Mouse (Mus musculus) kidney, embryonic 15.5 days (tissue): Measurements from ENCODE around the gene Lrch3. TPM values are rescaled to one million over a fixed set of nuclear protein-coding genes. Genes with fewer than 3 reads are reported as not detected.

Experiments used
- ATAC-seq: fragments of 200-750 bp; cut with Nextera tagmentation; replicated peaks from 2 replicates; pipeline ENCODE4 v1.8.0; 2017; ENCODE audit warnings: moderate TSS enrichment; ENCODE audit not compliant: low FRiP score
- H3K27ac ChIP-seq: fragments of 300-500 bp; sonication (generic); 2 replicates; pipeline ENCODE4 v1.5.1; 2015; ENCODE audit warnings: mild to moderate bottlenecking, inconsistent platforms
- H3K27me3 ChIP-seq: fragments of 300-500 bp; sonication (generic); 2 replicates; pipeline ENCODE4 v1.6.1; 2015; ENCODE audit warnings: inconsistent platforms
- H3K36me3 ChIP-seq: fragments of 300-500 bp; sonication (generic); 2 replicates; pipeline ENCODE4 v1.6.1; 2015; ENCODE audit warnings: inconsistent platforms
- H3K4me1 ChIP-seq: fragments of 300-500 bp; sonication (generic); 2 replicates; pipeline ENCODE4 v1.6.1; 2015; ENCODE audit warnings: inconsistent platforms
- H3K4me2 ChIP-seq: fragments of 300-500 bp; sonication (generic); 2 replicates; pipeline ENCODE4 v1.6.1; 2015; ENCODE audit warnings: moderate library complexity, mild to moderate bottlenecking, inconsistent platforms
- H3K4me3 ChIP-seq: fragments of 300-500 bp; sonication (generic); replicated peaks from 2 replicates; pipeline ENCODE4 v1.5.1; 2015; ENCODE audit warnings: mild to moderate bottlenecking, inconsistent platforms
- H3K9ac ChIP-seq: fragments of 300-500 bp; sonication (generic); 2 replicates; pipeline ENCODE4 v1.6.1; 2015; ENCODE audit warnings: mild to moderate bottlenecking, inconsistent platforms
- H3K9me3 ChIP-seq: fragments of 300-500 bp; sonication (generic); replicated peaks from 2 replicates; pipeline ENCODE4 v1.6.1; 2016; ENCODE audit warnings: inconsistent platforms
- WGBS: fragments of 180-500 bp; shearing (Covaris S2); methylation state at CpG from one replicate; pipeline ENCODE4 v1.1.7; 2015; ENCODE audit warnings: mixed read lengths; 5-methylcytosine and 5-hydroxymethylcytosine counted together
- polyA plus RNA-seq: library from polyadenylated mRNA; unstranded; fragments of >200 nt; fragmentation: Nextera tagmentation; extraction: Ambion mirVana; gene quantifications from 2 replicates; pipeline ENCODE4 v1.2.1, GENCODE M21; 2015

Gene Lrch3
- polyA plus RNA-seq, 1 experiment from 2014 or later = 25.9 TPM

- ATAC-seq = no peak
Observed at GRCm38 (mm10) chr16:32878972-32879926, 34.7 kb upstream of the Lrch3 start.

GRCm38 (mm10) chr16:32881538-32881937 is 32.4 kb upstream of the Lrch3 start:
- Histone ChIP-seq H3K4me2 (no peak overlapping the region), H3K4me1 (peaks cover 20% of the 10 kb centered on the region), H3K9me3 (no peaks in the 10 kb centered on the region), H3K4me3 (no peak overlapping the region), H3K36me3 (peaks cover 24% of the 10 kb centered on the region), H3K27ac (no peak overlapping the region), H3K27me3 (no peaks in the 10 kb centered on the region), H3K9ac (no peak overlapping the region)
- ATAC-seq = no peak
- WGBS = 73% methylated on average over 7 of the region's 7 CpGs

More at GRCm38 (mm10) chr16:32878972-32879926, 34.7 kb upstream of the Lrch3 start:
- Histone ChIP-seq H3K27me3 (no peaks in the 10 kb centered on the region), H3K4me1 (peaks cover 24% of the 10 kb centered on the region), H3K9ac (peak overlapping the region; percentile 23), H3K4me2 (peak overlapping the region; percentile 72), H3K27ac (peak overlapping the region; percentile 91), H3K36me3 (peaks cover 7% of the 10 kb centered on the region), H3K4me3 (peak overlapping the region; percentile 70), H3K9me3 (no peaks in the 10 kb centered on the region)
- WGBS = 77% methylated on average over 14 of the region's 14 CpGs

- Histone ChIP-seq H3K4me3 (no peak overlapping the region), H3K4me2 (no peak overlapping the region), H3K27me3 (no peaks in the 10 kb centered on the region), H3K4me1 (no peaks in the 10 kb centered on the region), H3K9ac (no peak overlapping the region), H3K36me3 (peaks cover 74% of the 10 kb centered on the region), H3K9me3 (no peaks in the 10 kb centered on the region), H3K27ac (no peak overlapping the region)
- no peak for ATAC-seq
- whole genome bisulfite sequencing = 91% methylated on average over 7 of the region's 7 CpGs
Observed at GRCm38 (mm10) chr16:32887996-32888395, 25.9 kb upstream of the Lrch3 start.

- Histone ChIP-seq H3K9ac (no peak overlapping the region), H3K27ac (no peak overlapping the region), H3K4me3 (no peak overlapping the region), H3K4me1 (no peaks in the 10 kb centered on the region), H3K36me3 (peaks cover 77% of the 10 kb centered on the region), H3K9me3 (no peaks in the 10 kb centered on the region), H3K27me3 (no peaks in the 10 kb centered on the region), H3K4me2 (no peak overlapping the region)
- ATAC-seq = no peak
- 50% methylated on average over 2 of the region's 2 CpGs for WGBS
Observed at GRCm38 (mm10) chr16:32889881-32890280, 24.0 kb upstream of the Lrch3 start.

GRCm38 (mm10) chr16:32896126-32896525 is 17.8 kb upstream of the Lrch3 start:
- ATAC-seq = no peak
- Histone ChIP-seq H3K27ac (no peak overlapping the region), H3K9me3 (no peaks in the 10 kb centered on the region), H3K9ac (no peak overlapping the region), H3K4me3 (no peak overlapping the region), H3K4me2 (no peak overlapping the region), H3K36me3 (peaks cover 78% of the 10 kb centered on the region), H3K27me3 (no peaks in the 10 kb centered on the region), H3K4me1 (no peaks in the 10 kb centered on the region)

GRCm38 (mm10) chr16:32901360-32902050 is 12.4 kb upstream of the Lrch3 start:
- no peaks in the 10 kb centered on the region for H3K9me3 ChIP-seq
- ATAC-seq = no peak
- H3K27me3 ChIP-seq = no peaks in the 10 kb centered on the region
- no peak overlapping the region for H3K4me3 ChIP-seq
- no peaks in the 10 kb centered on the region for H3K4me1 ChIP-seq
- 85% methylated on average over 2 of the region's 2 CpGs for WGBS
- no peak overlapping the region for H3K27ac ChIP-seq
- no peak overlapping the region for H3K4me2 ChIP-seq
- peaks cover 64% of the 10 kb centered on the region for H3K36me3 ChIP-seq
- no peak overlapping the region for H3K9ac ChIP-seq

- H3K27ac ChIP-seq = no peak overlapping the region
- WGBS = 74% methylated on average over 3 of the region's 3 CpGs
- H3K4me3 ChIP-seq = no peak overlapping the region
- H3K4me1 ChIP-seq = peaks cover 5% of the 10 kb centered on the region; the same call in 1 of the 2 replicates
- H3K27me3 ChIP-seq = no peaks in the 10 kb centered on the region
- no peak for ATAC-seq
- no peak overlapping the region for H3K9ac ChIP-seq
- peaks cover 62% of the 10 kb centered on the region for H3K36me3 ChIP-seq
- no peak overlapping the region for H3K4me2 ChIP-seq
- no peaks in the 10 kb centered on the region for H3K9me3 ChIP-seq
Observed at GRCm38 (mm10) chr16:32902051-32902428, 11.9 kb upstream of the Lrch3 start.

- H3K9me3 ChIP-seq = no peaks in the 10 kb centered on the region
- no peak overlapping the region for H3K27ac ChIP-seq
- H3K36me3 ChIP-seq = peaks cover 34% of the 10 kb centered on the region
- H3K4me2 ChIP-seq = no peak overlapping the region
- H3K27me3 ChIP-seq = no peaks in the 10 kb centered on the region
- H3K9ac ChIP-seq = no peak overlapping the region
- H3K4me3 ChIP-seq = no peak overlapping the region
- WGBS = 65% methylated on average over 2 of the region's 2 CpGs
- H3K4me1 ChIP-seq = peaks cover 5% of the 10 kb centered on the region; the same call in 1 of the 2 replicates
- no peak for ATAC-seq
Observed at GRCm38 (mm10) chr16:32906186-32906585, 7.7 kb upstream of the Lrch3 start.

- H3K4me2 ChIP-seq = no peak overlapping the region
- WGBS = 20% methylated on average over 8 of the region's 8 CpGs
- H3K9ac ChIP-seq = no peak overlapping the region
- no peaks in the 10 kb centered on the region for H3K27me3 ChIP-seq
- peak overlapping the region; percentile 6; the same call in 1 of the 2 replicates for H3K27ac ChIP-seq
- 0 out of 2 replicates have a peak, but pooled peaks have one; percentile 22 for ATAC-seq
- peaks cover 5% of the 10 kb centered on the region; the same call in 1 of the 2 replicates for H3K4me1 ChIP-seq
- no peaks in the 10 kb centered on the region for H3K9me3 ChIP-seq
- H3K36me3 ChIP-seq = peaks cover 29% of the 10 kb centered on the region
- no peak overlapping the region for H3K4me3 ChIP-seq
Observed at GRCm38 (mm10) chr16:32906727-32907126, 7.2 kb upstream of the Lrch3 start.

GRCm38 (mm10) chr16:32913212-32913611 is 688 bp upstream of the Lrch3 start:
- Histone ChIP-seq H3K4me2 (peak overlapping the region; percentile 87), H3K27ac (no peak overlapping the region), H3K9me3 (no peaks in the 10 kb centered on the region), H3K4me1 (peaks cover 10% of the 10 kb centered on the region), H3K27me3 (no peaks in the 10 kb centered on the region), H3K9ac (no peak overlapping the region), H3K4me3 (peak overlapping the region; percentile 98), H3K36me3 (peaks cover 5% of the 10 kb centered on the region; the same call in 1 of the 2 replicates)
- 61% methylated on average over 7 of the region's 7 CpGs for WGBS
- no peak for ATAC-seq

- H3K27me3 ChIP-seq = no peaks in the 10 kb centered on the region
- ATAC-seq = no peak
- H3K4me3 ChIP-seq = peak overlapping the region; percentile 98
- peaks cover 10% of the 10 kb centered on the region for H3K4me1 ChIP-seq
- no peak overlapping the region for H3K9ac ChIP-seq
- peaks cover 12% of the 10 kb centered on the region for H3K36me3 ChIP-seq
- no peak overlapping the region for H3K27ac ChIP-seq
- H3K9me3 ChIP-seq = no peaks in the 10 kb centered on the region
- peak overlapping the region; percentile 87 for H3K4me2 ChIP-seq
- 70% methylated on average over 9 of the region's 9 CpGs for WGBS
Observed at GRCm38 (mm10) chr16:32915292-32916068, 1.6 kb downstream of the Lrch3 start.
